Mouse (Mus musculus): ENCODE results near the gene App. TPM values are rescaled to one million over a fixed set of nuclear protein-coding genes. Genes with fewer than 3 reads are reported as not detected.

The App gene
- total and polyA plus RNA-seq, 2 experiments, result 28.9 to 29.9 TPM

- H3K27me3 ChIP-seq (ENCODE audit: control insufficient read depth, insufficient read depth, low read length), result no peaks in the 10 kb centered on the region
- no peak for DNase-seq (ENCODE audit: extremely low read depth, low read depth, low spot score)
- TF ChIP-seq CTCF (IDR thresholded peaks at IDR 0.05; ENCODE audit: low read depth, low read length) (no peak), POLR2A (IDR thresholded peaks at IDR 0.05; ENCODE audit: extremely low read depth, insufficient read depth, low read length) (no peak)
- WGBS, result 83% methylated on average over 3 of the region's 3 CpGs
- H3K27ac ChIP-seq (replicated peaks; ENCODE audit: insufficient read depth, low read depth, low read length), result no peak overlapping the region
- 0 out of 2 replicates have a peak, but pooled peaks cover 2% of the 10 kb centered on the region for H3K4me1 ChIP-seq (ENCODE audit: control insufficient read depth, insufficient read depth, low read length)
- no peak overlapping the region for H3K9ac ChIP-seq (ENCODE audit: low read depth, low read length)
- no peak overlapping the region for H3K4me3 ChIP-seq (ENCODE audit: insufficient read depth, low read depth, low read length)
- H3K36me3 ChIP-seq (ENCODE audit: control insufficient read depth, insufficient read depth, low read length), result no peaks in the 10 kb centered on the region; the same call in 1 of the 2 replicates
- H3K79me2 ChIP-seq (ENCODE audit: control insufficient read depth, insufficient read depth, low read length), result no peaks in the 10 kb centered on the region
Observed at GRCm38 (mm10) chr16:85041153-85041959, 132.2 kb downstream of the App start.

- no peaks in the 10 kb centered on the region for H3K79me2 ChIP-seq (ENCODE audit: control insufficient read depth, insufficient read depth, low read length)
- 93% methylated on average over 8 of the region's 8 CpGs for WGBS
- no peaks in the 10 kb centered on the region; the same call in 1 of the 2 replicates for H3K36me3 ChIP-seq (ENCODE audit: control insufficient read depth, insufficient read depth, low read length)
- TF ChIP-seq CTCF (IDR thresholded peaks at IDR 0.05; ENCODE audit: low read depth, low read length) (no peak), POLR2A (IDR thresholded peaks at IDR 0.05; ENCODE audit: extremely low read depth, insufficient read depth, low read length) (no peak)
- no peak for DNase-seq (ENCODE audit: extremely low read depth, low read depth, low spot score)
- no peak overlapping the region for H3K9ac ChIP-seq (ENCODE audit: low read depth, low read length)
- no peak overlapping the region for H3K4me3 ChIP-seq (ENCODE audit: insufficient read depth, low read depth, low read length)
- 0 out of 2 replicates have a peak, but pooled peaks cover 2% of the 10 kb centered on the region for H3K4me1 ChIP-seq (ENCODE audit: control insufficient read depth, insufficient read depth, low read length)
- H3K27me3 ChIP-seq (ENCODE audit: control insufficient read depth, insufficient read depth, low read length), result no peaks in the 10 kb centered on the region
- no peak overlapping the region for H3K27ac ChIP-seq (replicated peaks; ENCODE audit: insufficient read depth, low read depth, low read length)
Observed at GRCm38 (mm10) chr16:85038731-85039130, 134.8 kb downstream of the App start.

- Histone ChIP-seq H3K79me2 (ENCODE audit: control insufficient read depth, insufficient read depth, low read length) (no peaks in the 10 kb centered on the region), H3K27ac (replicated peaks; ENCODE audit: insufficient read depth, low read depth, low read length) (no peak overlapping the region)
Observed at GRCm38 (mm10) chr16:85037969-85038644, 135.5 kb downstream of the App start.

GRCm38 (mm10) chr16:85035815-85036214, 137.8 kb downstream of the App start:
- no peaks in the 10 kb centered on the region for H3K27me3 ChIP-seq (ENCODE audit: control insufficient read depth, insufficient read depth, low read length)

More at GRCm38 (mm10) chr16:85037969-85038644, 135.5 kb downstream of the App start:
- Histone ChIP-seq H3K4me1 (ENCODE audit: control insufficient read depth, insufficient read depth, low read length) (0 out of 2 replicates have a peak, but pooled peaks cover 2% of the 10 kb centered on the region), H3K27me3 (ENCODE audit: control insufficient read depth, insufficient read depth, low read length) (no peaks in the 10 kb centered on the region), H3K4me3 (ENCODE audit: insufficient read depth, low read depth, low read length) (no peak overlapping the region), H3K36me3 (ENCODE audit: control insufficient read depth, insufficient read depth, low read length) (no peaks in the 10 kb centered on the region; the same call in 1 of the 2 replicates), H3K9ac (ENCODE audit: low read depth, low read length) (no peak overlapping the region)
- no peak for DNase-seq (ENCODE audit: extremely low read depth, low read depth, low spot score)
- WGBS, result 94% methylated on average over 10 of the region's 10 CpGs
- no peak for TF ChIP-seq POLR2A (IDR thresholded peaks at IDR 0.05; ENCODE audit: extremely low read depth, insufficient read depth, low read length)
- no peak for TF ChIP-seq CTCF (IDR thresholded peaks at IDR 0.05; ENCODE audit: low read depth, low read length)

GRCm38 (mm10) chr16:85033747-85034146, 139.8 kb downstream of the App start:
- no peak overlapping the region for H3K27ac ChIP-seq (replicated peaks; ENCODE audit: insufficient read depth, low read depth, low read length)
- no peak overlapping the region for H3K9ac ChIP-seq (ENCODE audit: low read depth, low read length)
- 64% methylated on average over 5 of the region's 5 CpGs for WGBS
- TF ChIP-seq CTCF (IDR thresholded peaks at IDR 0.05; ENCODE audit: low read depth, low read length), result no peak
- H3K4me1 ChIP-seq (ENCODE audit: control insufficient read depth, insufficient read depth, low read length), result peaks cover 6% of the 10 kb centered on the region
- H3K36me3 ChIP-seq (ENCODE audit: control insufficient read depth, insufficient read depth, low read length), result no peaks in the 10 kb centered on the region; the same call in 1 of the 2 replicates
- no peaks in the 10 kb centered on the region for H3K79me2 ChIP-seq (ENCODE audit: control insufficient read depth, insufficient read depth, low read length)
- no peaks in the 10 kb centered on the region for H3K27me3 ChIP-seq (ENCODE audit: control insufficient read depth, insufficient read depth, low read length)
- no peak overlapping the region for H3K4me3 ChIP-seq (ENCODE audit: insufficient read depth, low read depth, low read length)
- DNase-seq (ENCODE audit: extremely low read depth, low read depth, low spot score), result no peak

More at GRCm38 (mm10) chr16:85035815-85036214, 137.8 kb downstream of the App start:
- peaks cover 9% of the 10 kb centered on the region for H3K4me1 ChIP-seq (ENCODE audit: control insufficient read depth, insufficient read depth, low read length)
- no peak overlapping the region for H3K9ac ChIP-seq (ENCODE audit: low read depth, low read length)
- no peaks in the 10 kb centered on the region for H3K36me3 ChIP-seq (ENCODE audit: control insufficient read depth, insufficient read depth, low read length)
- TF ChIP-seq POLR2A (IDR thresholded peaks at IDR 0.05; ENCODE audit: extremely low read depth, insufficient read depth, low read length), result no peak
- no peak for TF ChIP-seq CTCF (IDR thresholded peaks at IDR 0.05; ENCODE audit: low read depth, low read length)
- no peaks in the 10 kb centered on the region for H3K79me2 ChIP-seq (ENCODE audit: control insufficient read depth, insufficient read depth, low read length)
- WGBS, result 94% methylated on average over 5 of the region's 5 CpGs
- no peak overlapping the region for H3K4me3 ChIP-seq (ENCODE audit: insufficient read depth, low read depth, low read length)
- no peak for DNase-seq (ENCODE audit: extremely low read depth, low read depth, low spot score)
- no peak overlapping the region for H3K27ac ChIP-seq (replicated peaks; ENCODE audit: insufficient read depth, low read depth, low read length)

Measured in liver, adult 2 months (tissue).